Mouse (Mus musculus) neural tube, embryonic 14.5 days (tissue): Measurements from ENCODE around the gene Musk. TPM values are rescaled to one million over a fixed set of nuclear protein-coding genes. Genes with fewer than 3 reads are reported as not detected.

Experiments used
- ATAC-seq: fragments of 200-750 bp; cut with Nextera tagmentation; 2 replicates; pipeline ENCODE4 v1.8.0; 2017; ENCODE audit warnings: low read depth, mild to moderate bottlenecking, moderate TSS enrichment, moderate library complexity
- H3K27ac ChIP-seq: fragments of 300-500 bp; sonication (generic); 2 replicates; pipeline ENCODE4 v1.5.1; 2014; ENCODE audit warnings: low read depth, mild to moderate bottlenecking, control low read depth, low read length, moderate library complexity, mixed read lengths
- H3K27me3 ChIP-seq: fragments of 300-500 bp; sonication (generic); 2 replicates; pipeline ENCODE4 v1.6.1; 2014; ENCODE audit warnings: low read length; ENCODE audit not compliant: control insufficient read depth, insufficient read depth
- H3K36me3 ChIP-seq: fragments of 300-500 bp; sonication (generic); 2 replicates; pipeline ENCODE4 v1.6.1; 2014; ENCODE audit warnings: low read length, mixed read lengths; ENCODE audit not compliant: control insufficient read depth, insufficient read depth
- H3K4me1 ChIP-seq: fragments of 300-500 bp; sonication (generic); 2 replicates; pipeline ENCODE4 v1.6.1; 2014; ENCODE audit warnings: low read length; ENCODE audit not compliant: control insufficient read depth, insufficient read depth
- H3K4me2 ChIP-seq: fragments of 300-500 bp; sonication (generic); 2 replicates; pipeline ENCODE4 v1.6.1; 2014; ENCODE audit warnings: mild to moderate bottlenecking, low read depth, low read length, control low read depth
- H3K4me3 ChIP-seq: fragments of 300-500 bp; sonication (generic); 2 replicates; pipeline ENCODE4 v1.5.1; 2014; ENCODE audit warnings: low read depth, low read length, control low read depth, mixed read lengths
- H3K9ac ChIP-seq: fragments of 300-500 bp; sonication (generic); replicated peaks from 2 replicates; pipeline ENCODE4 v1.6.1; 2014; ENCODE audit warnings: low read depth, mild to moderate bottlenecking, control low read depth, low read length, mixed read lengths
- H3K9me3 ChIP-seq: fragments of 300-500 bp; sonication (generic); 2 replicates; pipeline ENCODE4 v1.6.1; 2016; ENCODE audit warnings: low read length; ENCODE audit not compliant: control insufficient read depth
- WGBS: fragments of 180-500 bp; shearing (Covaris S2); extraction: QIAGEN DNeasy Blood & Tissue Kit; methylation state at CpG from one replicate; pipeline ENCODE4 v1.1.7; 2014; 5-methylcytosine and 5-hydroxymethylcytosine counted together
- polyA plus RNA-seq: library from polyadenylated mRNA; unstranded; fragments of >200 nt; fragmentation: Nextera tagmentation; extraction: Ambion mirVana; gene quantifications from 2 replicates; pipeline ENCODE4 v1.2.1, GENCODE M21; 2014

Musk gene
- polyA plus RNA-seq, 1 experiment from 2014 or later = 0.08 TPM

GRCm38 (mm10) chr4:58415537-58415936, 129.8 kb downstream of the Musk start:
- Histone ChIP-seq H3K9ac (no peak overlapping the region), H3K4me2 (no peak overlapping the region), H3K27ac (no peak overlapping the region), H3K4me1 (no peaks in the 10 kb centered on the region), H3K36me3 (no peaks in the 10 kb centered on the region), H3K9me3 (no peaks in the 10 kb centered on the region), H3K27me3 (no peaks in the 10 kb centered on the region), H3K4me3 (no peak overlapping the region)
- 92% methylated on average over 3 of the region's 3 CpGs for WGBS
- ATAC-seq = no peak

GRCm38 (mm10) chr4:58417319-58417718, 131.6 kb downstream of the Musk start:
- Histone ChIP-seq H3K4me2 (no peak overlapping the region), H3K9ac (no peak overlapping the region), H3K4me1 (no peaks in the 10 kb centered on the region), H3K4me3 (no peak overlapping the region), H3K27me3 (no peaks in the 10 kb centered on the region), H3K27ac (no peak overlapping the region), H3K9me3 (no peaks in the 10 kb centered on the region), H3K36me3 (no peaks in the 10 kb centered on the region)
- WGBS = 87% methylated on average over 4 of the region's 4 CpGs
- ATAC-seq = no peak

- H3K27ac ChIP-seq = no peak overlapping the region
- WGBS = 40% methylated on average over 5 of the region's 5 CpGs
- no peak overlapping the region for H3K4me3 ChIP-seq
- no peak overlapping the region for H3K4me2 ChIP-seq
- ATAC-seq = no peak
- no peaks in the 10 kb centered on the region for H3K27me3 ChIP-seq
- H3K9ac ChIP-seq = no peak overlapping the region
- no peaks in the 10 kb centered on the region for H3K9me3 ChIP-seq
- no peaks in the 10 kb centered on the region for H3K36me3 ChIP-seq
- no peaks in the 10 kb centered on the region for H3K4me1 ChIP-seq
These were observed 133.5 kb downstream of the Musk start for GRCm38 (mm10) chr4:58419225-58419624.

- no peaks in the 10 kb centered on the region for H3K4me1 ChIP-seq
- H3K27me3 ChIP-seq = no peaks in the 10 kb centered on the region
- no peak overlapping the region for H3K27ac ChIP-seq
- 86% methylated on average over 9 of the region's 9 CpGs for WGBS
- ATAC-seq = no peak
- H3K9me3 ChIP-seq = no peaks in the 10 kb centered on the region
- H3K4me2 ChIP-seq = no peak overlapping the region
- no peak overlapping the region for H3K4me3 ChIP-seq
- no peaks in the 10 kb centered on the region for H3K36me3 ChIP-seq
- no peak overlapping the region for H3K9ac ChIP-seq
These were observed 137.6 kb downstream of the Musk start for GRCm38 (mm10) chr4:58423276-58423930.

Other genes starting within 250 kb of the Musk start
- gene Svep1, start 79.1 kb upstream of the Musk start, polyA plus RNA-seq = 0.51 and 0.95 TPM in 2 replicates